Mouse (Mus musculus) bone marrow, adult 2 months (tissue): ENCODE results near the gene Myo9b. TPM values are rescaled to one million over a fixed set of nuclear protein-coding genes. Genes with fewer than 3 reads are reported as not detected.

Experiments used
- H3K27ac ChIP-seq: fragments of 200-500 bp; 2 replicates; pipeline ENCODE4 v1.5.1; 2012; ENCODE audit warnings: low read depth, mild to moderate bottlenecking, control low read depth, inconsistent platforms, low read length; ENCODE audit not compliant: control insufficient read depth, poor library complexity, insufficient read depth
- H3K4me1 ChIP-seq: fragments of 200-500 bp; 2 replicates; pipeline ENCODE4 v1.6.1; 2011; ENCODE audit warnings: low read length; ENCODE audit not compliant: control insufficient read depth, insufficient read depth
- H3K4me3 ChIP-seq: fragments of 200-500 bp; replicated peaks from 2 replicates; pipeline ENCODE3; 2011; ENCODE audit warnings: mild to moderate bottlenecking, low read depth, low read length, control low read depth; ENCODE audit not compliant: control insufficient read depth
- CTCF ChIP-seq: fragments of 200-500 bp; IDR thresholded peaks from 2 replicates; pipeline ENCODE4 v1.5.1; 2011; ENCODE audit warnings: low read length, control low read depth; ENCODE audit not compliant: control insufficient read depth, insufficient read depth
- POLR2A ChIP-seq: fragments of 200-500 bp; IDR thresholded peaks from 2 replicates; pipeline ENCODE4 v1.6.1; 2011; ENCODE audit warnings: low read depth, mild to moderate bottlenecking, control low read depth, low read length, borderline replicate concordance; ENCODE audit not compliant: control insufficient read depth
- WGBS: fragments of 180-500 bp; shearing (Covaris S2); methylation state at CpG from one replicate; pipeline ENCODE4 v1.1.7; 2018; 5-methylcytosine and 5-hydroxymethylcytosine counted together
- polyA plus RNA-seq: library from polyadenylated mRNA; stranded (reverse); fragments of >200 nt; gene quantifications from 2 replicates; pipeline ENCODE4 v1.2.4, GENCODE M21; 2011; ENCODE audit warnings: low replicate concordance; ENCODE audit not compliant: missing spikeins, insufficient read depth, insufficient read length

Gene Myo9b
- polyA plus RNA-seq, 1 experiment, result 64.6 TPM

GRCm38 (mm10) chr8:71374616-71375206, 102.2 kb downstream of the Myo9b start:
- H3K4me1 ChIP-seq, result peaks cover 1% of the 10 kb centered on the region
- H3K27ac ChIP-seq, result no peak overlapping the region
- WGBS, result 79% methylated on average over 17 of the region's 17 CpGs
- TF ChIP-seq CTCF, result no peak
- no peak for TF ChIP-seq POLR2A
- H3K4me3 ChIP-seq, result no peak overlapping the region

DNA sequence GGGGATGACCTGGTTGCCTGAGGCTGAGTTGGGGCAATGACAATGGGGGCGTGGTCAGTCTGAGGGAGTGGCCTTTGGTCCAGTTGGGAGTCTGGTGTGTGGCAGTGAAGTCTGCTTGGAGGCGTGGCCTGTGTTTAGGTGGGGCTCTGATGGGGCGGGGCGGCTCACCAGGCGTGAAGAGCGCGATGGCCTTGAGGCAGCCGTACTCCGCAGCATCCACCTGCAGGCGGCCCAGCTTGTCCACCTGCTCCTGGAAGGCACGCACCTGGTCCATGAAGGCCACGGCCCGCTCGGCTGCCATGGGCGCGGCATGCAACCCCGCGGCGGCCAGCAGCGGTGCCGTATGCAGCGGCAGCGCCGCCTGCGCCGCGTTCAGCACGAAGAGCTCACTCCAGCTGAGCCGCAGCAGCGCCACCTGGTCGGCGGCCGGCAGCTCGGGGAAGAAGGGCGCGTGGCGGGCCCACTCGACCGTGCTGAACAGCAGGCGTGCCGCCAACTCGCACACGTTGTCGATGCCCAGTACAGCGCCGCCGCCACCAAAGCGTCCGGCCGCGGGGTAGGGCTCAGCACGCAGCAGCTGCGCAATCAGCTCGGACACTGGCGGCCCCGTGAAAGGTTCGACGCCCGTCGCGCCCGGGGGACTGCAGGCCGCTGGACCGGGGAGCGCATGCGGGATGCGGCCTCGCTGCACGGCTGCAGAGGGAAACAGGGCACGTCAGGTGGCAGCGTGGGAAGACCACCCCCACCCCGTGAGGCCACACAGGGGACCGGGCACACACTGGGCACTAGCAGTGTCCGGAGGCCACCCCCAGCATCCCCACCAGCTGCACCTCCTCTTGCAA, 103.3 kb downstream of the Myo9b start:
- Histone ChIP-seq H3K4me3 (no peak overlapping the region), H3K27ac (no peak overlapping the region; the same call in 1 of the 2 replicates), H3K4me1 (peaks cover 1% of the 10 kb centered on the region)
- 34% methylated on average over 74 of the region's 74 CpGs for WGBS
- TF ChIP-seq CTCF (peak; percentile 7; the same call in 1 of the 2 replicates), POLR2A (no peak)

DNA sequence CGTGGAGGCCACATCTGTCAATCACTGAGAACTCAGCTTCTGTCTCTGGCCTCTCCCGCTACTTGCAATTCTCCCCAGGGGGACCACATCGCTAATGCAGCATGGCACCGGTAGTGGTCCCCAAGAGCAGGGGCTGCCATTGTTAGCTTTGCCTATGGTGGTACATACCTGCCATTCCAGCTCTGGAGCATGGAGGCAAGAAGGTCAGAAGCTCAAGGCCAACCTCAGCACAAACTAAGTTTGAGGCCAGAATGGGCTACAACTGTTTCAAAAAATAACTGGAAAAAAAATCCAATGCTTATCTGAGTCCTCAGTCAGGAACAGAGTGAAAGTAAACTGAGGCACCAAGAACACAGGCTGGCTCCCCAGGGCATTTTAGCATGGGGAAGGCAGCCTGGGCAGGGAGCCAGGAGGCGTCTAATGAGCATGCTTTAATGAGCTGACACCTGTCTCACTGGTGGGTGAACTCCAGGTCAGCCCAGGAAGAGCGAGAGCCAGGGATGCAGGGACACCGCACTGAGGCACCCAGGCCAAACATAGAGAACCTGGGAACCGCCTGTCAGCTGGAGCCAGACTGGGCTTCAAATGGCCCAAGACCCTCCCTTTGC, 104.0 kb downstream of the Myo9b start:
- H3K4me3 ChIP-seq, result no peak overlapping the region
- H3K27ac ChIP-seq, result no peak overlapping the region
- TF ChIP-seq CTCF (no peak), POLR2A (no peak)
- H3K4me1 ChIP-seq, result peaks cover 1% of the 10 kb centered on the region
- 67% methylated on average over 8 of the region's 8 CpGs for WGBS

DNA sequence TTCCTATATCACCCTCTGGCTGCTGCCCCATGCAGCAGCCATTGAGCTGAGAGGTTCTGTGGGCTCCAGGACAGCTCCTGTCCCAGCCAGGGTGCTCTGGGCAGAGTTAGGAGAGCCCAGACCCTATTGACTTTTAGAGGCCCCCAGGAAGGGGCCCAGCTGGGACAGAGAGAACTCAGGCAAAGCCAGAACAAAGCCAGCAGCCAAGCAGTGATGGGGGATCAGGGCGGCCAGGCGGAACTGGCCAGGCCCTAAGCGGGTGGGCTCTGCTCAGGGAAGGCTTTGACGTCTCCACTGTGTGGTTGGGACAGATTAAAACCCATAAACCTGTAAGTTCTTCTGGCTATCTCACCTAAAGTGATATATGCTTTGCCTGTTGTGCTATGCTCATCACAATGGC, 106.5 kb downstream of the Myo9b start:
- WGBS, result 70% methylated on average over 4 of the region's 4 CpGs
- H3K4me1 ChIP-seq, result peaks cover 1% of the 10 kb centered on the region
- TF ChIP-seq CTCF (no peak), POLR2A (no peak)
- no peak overlapping the region for H3K4me3 ChIP-seq
- no peak overlapping the region for H3K27ac ChIP-seq

GRCm38 (mm10) chr8:71379512-71380075, 107.1 kb downstream of the Myo9b start:
- no peak for TF ChIP-seq CTCF
- TF ChIP-seq POLR2A, result no peak
- Histone ChIP-seq H3K4me1 (peaks cover 1% of the 10 kb centered on the region), H3K4me3 (no peak overlapping the region), H3K27ac (no peak overlapping the region)
- WGBS, result 81% methylated on average over 3 of the region's 3 CpGs

DNA sequence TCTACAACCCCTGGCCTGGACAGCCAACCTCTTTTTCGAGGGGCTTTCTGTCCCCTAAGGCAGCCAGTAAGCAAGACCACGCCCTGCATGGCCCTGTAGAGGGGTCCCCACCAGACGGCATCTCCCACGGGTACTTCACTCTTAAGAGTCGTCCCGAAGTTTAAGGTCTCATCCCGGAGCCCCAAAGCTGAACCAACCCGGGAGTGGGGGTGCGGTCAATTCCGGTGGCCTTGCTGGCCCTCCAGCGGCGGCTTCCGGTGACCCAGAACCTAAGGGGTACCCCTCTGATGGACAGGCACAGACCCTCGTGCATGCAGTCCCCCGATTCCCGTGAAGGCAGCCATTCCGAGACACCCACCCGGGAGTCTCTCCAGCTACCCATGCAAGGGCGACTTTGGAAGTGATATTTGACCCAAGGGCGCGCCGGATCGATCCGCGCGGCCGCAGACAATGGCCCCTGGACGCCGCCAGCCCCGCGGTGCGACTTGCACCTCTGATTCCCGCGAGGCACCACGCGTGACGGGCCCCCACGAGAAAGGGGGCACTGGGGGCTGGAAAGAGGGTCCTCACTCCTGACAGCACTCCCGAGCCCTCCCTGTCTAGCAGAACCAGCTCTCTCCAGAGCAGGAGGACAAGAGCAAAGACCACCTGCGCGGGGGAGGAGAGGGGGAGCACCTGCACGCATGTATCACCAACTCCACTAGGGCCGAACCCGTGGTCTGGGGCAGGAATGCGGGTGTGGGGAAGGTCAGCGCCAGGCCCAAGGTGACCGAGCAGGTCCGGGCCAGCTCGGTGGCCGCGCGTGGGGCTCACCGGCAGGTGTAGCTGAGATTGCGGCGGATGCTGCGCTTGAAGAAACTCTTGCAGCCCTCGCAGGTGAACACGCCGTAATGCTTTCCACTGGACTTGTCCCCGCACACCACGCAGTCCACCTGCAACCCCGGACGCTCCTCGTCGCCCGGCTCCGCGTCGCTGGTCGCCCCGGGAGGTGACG, 108.0 kb downstream of the Myo9b start:
- H3K4me1 ChIP-seq, result peaks cover 1% of the 10 kb centered on the region
- TF ChIP-seq CTCF, result no peak
- no peak; the same call in 1 of the 2 replicates for TF ChIP-seq POLR2A
- H3K4me3 ChIP-seq, result peak overlapping the region; percentile 43
- WGBS, result 9% methylated on average over 72 of the region's 72 CpGs
- H3K27ac ChIP-seq, result peak overlapping the region; percentile 3; the same call in 1 of the 2 replicates

- WGBS, result 1% methylated on average over 87 of the region's 89 CpGs
- H3K4me1 ChIP-seq, result no peaks in the 10 kb centered on the region; the same call in 1 of the 2 replicates
- TF ChIP-seq CTCF (no peak), POLR2A (no peak)
- H3K27ac ChIP-seq, result peak within 1 kb of the TSS; percentile 65
- H3K4me3 ChIP-seq, result peak within 1 kb of the TSS; percentile 67
Observed at GRCm38 (mm10) chr8:71381421-71381970, 109.0 kb downstream of the Myo9b start, which contains the start of gene Nr2f6. Gene Nr2f6, minus strand, starts transcription at chr8:71381960.
